Mouse (Mus musculus) brain, embryonic 18.5 days (tissue): Measurements from ENCODE around the gene Sept3.

Source experiments
- DNase-seq: peaks from one replicate; pipeline ENCODE4 v3.0.0-alpha.2; 2012; ENCODE audit warnings: low read depth, low spot score

Gene Sept3

DNA sequence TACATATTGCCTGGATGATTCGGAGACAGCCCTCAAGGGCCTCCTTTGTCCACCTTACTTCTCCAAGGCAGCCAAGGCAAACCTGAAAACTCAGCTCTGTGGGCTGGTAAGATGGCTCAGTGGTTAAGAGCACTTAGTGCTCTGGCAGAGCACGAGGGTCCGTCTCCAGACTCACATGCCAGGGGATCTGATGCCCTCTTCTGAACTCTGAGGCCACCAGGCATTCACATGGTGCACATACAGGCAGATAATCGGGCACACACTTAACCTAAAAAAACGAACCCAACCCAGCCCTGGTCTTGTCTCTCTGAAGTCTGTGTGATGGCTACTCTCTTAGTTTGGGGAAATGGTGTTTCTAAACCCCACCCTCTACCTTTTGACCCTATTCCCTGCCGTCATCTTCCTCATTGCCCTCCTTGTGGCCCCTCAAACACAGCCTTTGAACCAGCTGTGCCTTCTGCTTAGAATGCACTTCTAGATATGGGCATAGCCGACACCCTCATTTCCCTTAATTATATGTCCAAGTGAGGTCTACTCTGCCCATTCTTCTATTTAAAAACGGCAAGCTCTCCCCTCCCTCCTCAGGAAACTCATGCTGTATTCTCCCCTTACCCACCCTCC is 65.1 kb downstream of the Sept3 start:
- no peak for DNase-seq

DNA sequence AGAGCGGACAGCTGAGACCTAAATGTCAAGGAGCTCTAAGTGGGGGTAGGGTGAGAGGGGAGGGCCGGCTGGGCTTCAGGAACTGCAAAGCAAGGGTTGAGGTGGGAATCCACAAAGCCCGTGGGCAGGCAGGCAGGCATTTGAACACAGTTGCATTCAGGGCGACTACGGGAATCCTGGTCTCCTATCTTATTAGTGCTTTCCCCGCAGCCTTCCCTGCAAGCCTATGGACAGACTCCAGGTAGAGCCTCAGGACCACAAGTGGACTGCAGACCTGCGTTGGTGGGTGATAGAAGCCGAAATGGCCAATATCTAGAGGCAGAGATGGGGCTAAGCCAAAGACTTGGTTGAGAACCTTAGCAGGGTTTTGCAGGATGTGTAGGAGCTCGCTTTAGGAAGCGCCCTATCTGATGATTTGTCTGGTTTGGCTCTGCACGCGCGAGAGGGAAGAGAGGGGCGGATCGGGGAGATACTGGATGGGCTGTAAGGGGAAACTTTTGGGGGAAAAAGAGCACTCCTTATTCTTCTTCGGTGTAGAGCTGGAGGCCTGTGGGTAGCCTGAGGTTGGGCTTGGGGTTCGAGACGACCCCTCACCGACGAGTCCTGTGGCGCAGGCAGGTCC is 65.8 kb downstream of the Sept3 start:
- DNase-seq: no peak

DNA sequence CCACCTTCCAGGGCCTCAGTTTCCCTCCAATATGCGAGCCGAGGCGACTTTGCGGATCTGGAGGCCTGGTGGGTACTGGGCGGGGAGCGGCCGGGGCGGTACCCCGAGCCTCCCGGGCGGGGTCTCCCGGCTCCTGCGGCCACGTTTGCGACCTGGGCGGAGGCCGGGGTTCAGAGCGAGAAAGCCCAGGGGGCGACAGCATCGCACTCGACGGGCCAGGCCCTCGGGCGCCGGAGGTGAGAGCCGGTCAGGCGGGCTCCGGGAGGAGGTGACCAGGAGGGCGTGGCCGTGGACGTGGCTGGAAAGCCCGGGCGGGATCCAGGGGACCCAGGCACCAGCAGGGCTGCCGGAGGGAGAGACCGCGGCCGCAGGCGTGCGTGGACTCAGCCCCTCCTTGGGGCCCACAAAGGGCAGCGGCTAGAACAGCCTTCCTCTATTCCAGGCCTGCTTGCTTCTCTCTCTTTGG is 66.4 kb downstream of the Sept3 start:
- no peak for DNase-seq

DNA sequence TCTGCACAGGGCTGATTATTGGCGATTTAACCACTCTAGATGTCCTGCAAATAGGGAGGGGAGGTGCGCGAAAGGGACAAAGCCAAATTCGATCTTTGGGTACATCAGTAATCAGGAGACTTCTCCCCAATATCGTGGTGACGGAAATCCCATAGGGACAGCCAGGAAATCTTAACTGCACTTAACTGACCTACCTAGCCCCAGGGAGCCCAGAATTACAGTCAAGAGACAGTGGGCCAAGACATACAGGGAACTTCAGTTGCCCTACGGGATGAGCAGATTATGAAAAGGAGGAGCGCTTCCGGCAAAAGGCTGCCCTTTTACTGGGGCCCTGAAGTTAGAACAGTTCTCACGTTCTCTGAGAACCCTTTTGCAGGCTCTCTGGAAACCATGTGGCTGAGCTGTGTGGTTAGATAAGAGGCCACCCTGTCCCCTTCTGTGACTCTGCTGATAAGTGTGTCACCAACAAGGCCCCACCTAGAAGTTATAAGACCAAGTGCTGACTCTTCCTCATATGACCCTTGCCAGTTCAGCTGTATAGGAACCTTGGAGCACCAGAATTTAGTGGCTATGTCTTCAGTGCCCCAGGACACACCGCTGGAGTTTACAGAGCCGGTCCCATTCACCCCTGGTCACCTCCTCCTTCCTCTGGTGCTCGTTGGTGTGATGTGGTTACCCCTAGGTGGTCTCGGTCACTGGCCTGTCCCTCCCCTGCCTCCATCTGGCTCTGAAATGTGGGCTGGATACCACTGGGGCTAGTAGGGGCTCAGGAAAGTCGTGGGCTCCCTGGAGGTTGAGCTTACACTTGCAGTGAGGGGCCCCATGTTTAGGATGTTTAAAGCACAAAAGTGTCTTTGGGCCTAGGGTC is 67.2 kb downstream of the Sept3 start:
- no peak for DNase-seq

DNA sequence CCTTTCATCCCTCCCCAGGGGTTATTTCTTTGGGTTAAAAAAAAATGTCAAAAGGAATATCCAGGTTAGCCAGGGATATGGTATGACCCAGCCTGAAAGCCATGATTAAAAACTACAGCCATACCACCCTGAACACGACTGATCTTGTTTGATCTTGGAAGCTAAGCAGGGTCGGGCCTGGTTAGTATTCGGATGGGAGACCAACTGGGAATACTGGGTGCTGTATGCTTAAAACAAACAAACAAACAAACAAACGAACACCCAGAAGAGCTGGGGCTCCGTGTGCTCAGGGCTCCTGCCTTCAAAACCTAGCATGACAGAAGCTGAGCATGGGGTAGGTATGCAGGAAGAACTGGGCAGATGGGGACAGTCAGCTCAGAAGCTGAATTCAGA is 67.8 kb downstream of the Sept3 start:
- no peak for DNase-seq

DNA sequence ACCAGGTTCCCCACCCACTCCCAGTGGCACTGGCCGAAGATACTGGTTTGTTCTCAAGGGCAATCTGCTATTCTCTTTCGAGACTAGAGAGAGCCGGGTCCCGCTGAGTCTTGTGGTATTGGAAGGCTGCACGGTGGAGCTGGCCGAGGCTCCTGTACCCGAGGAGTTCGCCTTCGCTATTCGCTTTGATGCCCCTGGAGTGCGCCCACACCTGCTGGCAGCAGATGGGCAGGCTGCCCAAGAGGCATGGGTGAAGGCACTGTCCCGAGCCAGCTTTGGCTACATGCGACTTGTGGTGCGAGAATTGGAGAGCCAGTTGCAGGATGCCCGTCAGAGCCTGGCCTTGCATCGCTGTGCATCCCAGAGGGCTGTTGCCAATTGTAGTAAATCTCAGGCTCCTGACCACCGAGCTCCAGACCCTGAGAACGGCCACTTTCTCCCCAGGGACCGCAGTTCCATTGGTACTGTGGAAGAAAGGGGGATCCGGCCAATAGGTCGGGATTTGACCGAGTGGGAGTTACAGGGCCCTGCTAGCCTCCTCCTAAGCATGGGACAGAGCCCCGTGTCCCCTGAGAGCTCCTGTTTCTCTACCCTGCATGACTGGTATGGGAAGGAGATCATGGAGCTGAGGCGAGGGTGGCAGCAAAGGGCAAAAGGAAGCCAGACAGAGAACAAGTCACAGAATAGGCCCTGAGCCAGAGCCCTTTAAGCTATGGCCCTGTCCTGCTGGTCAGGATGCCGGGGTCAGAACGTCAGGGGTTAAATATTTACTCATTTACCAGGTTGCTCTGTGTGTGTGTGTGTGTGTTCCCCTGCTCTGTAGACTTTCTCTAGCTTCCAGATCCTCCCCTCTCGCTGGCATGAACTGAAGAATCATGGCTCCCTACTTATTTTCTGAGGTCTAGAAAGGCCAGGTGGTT is 68.9 kb downstream of the Sept3 start:
- no peak for DNase-seq
